Mouse (Mus musculus): ENCODE measurements around the gene 9130019O22Rik. TPM values are rescaled to one million over a fixed set of nuclear protein-coding genes. Genes with fewer than 3 reads are reported as not detected.
A peak's percentile ranks its signal among the peaks of the same experiment; 100 is the strongest.
"Not testable (repeated sequence)": the region's sequence is repeated elsewhere in the genome, so short reads cannot be mapped to it uniquely, and the experiment has no call there.

The 9130019O22Rik gene
- polyA plus RNA-seq, 1 experiment, result 2.9 TPM

DNA sequence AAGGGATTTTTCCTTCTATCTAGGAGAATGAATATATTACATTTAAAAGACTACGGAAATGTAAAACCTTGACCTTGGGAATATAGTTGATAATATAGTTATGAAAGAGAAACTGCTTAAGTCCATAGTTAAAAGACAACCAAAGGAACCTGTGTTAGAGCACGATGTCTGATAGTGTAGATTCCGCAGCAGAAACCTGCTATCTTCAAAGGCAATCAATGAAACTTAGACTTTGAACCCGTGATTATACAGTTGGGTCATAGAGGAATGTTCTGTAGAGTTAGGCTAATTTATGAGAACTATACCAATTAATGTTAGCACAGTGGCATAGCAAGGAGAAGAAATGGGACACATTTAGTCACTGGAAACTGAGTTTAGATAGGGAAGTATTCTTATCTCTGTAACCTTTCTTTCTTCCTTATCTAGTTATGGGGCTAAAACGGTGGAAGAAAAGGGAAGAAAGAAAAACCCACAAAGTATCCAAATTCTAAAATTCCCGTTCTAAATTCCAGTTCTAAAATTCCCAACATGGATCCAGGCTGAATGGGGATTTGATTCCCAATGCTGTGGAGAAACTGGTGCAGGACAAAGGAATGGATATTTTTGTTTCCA lies 8.6 kb downstream of the 9130019O22Rik start:
- DNase-seq (ENCODE audit: extremely low spot score in 1 of 2, low spot score in 1 of 2), result no peak

DNA sequence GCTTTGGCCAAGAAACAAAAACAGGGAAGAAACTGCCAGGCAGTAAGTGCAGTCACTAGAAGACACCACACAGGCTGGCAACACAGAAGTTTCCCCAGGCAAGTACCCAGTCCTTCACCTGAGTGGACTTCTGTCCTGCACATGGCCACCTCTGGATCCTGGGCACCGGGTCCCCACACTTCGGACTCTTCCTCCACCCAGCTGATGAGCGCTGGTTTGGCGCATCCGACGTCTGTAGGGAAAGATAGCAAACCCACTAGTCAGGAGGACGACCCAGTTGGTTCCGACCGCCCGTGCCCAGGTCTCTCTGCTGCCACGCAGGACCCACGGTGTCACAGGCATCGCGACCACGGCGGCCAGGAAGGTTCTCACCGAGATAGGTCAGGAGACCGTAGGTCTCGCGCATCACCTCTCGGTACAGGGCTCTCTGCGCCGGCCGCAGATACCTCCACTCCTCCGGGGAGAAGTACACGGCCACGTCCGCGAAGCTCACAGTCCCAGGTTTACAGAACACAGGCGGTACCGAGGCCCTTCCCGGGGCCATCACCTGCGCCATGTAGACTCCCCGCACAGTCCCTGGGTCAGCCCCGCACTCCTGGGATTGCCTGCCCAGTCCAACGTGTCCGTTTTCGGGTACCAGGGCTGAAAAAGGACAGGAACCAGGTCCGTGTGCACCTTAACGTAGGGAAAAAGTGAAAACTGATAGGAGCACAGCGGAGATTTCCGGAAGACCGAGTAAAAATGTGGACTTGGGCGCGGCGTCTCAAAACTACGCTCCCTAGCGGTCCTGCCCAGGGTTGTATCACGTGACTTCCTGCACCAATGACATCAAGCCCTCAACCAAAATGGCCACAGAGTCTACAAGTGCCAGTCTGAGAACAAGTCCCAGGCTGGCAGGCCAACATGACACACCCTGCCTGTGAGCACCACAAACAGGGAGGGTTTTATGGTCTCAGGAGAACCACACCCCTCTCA lies 11.4 kb downstream of the 9130019O22Rik start, which contains the start of gene Zfp747:
TSS of gene Zfp747 (minus strand) at position 780 of the 975 bp plus-strand sequence.
- DNase-seq (ENCODE audit: extremely low spot score in 1 of 2, low spot score in 1 of 2), result peak; percentile 90 to 97

DNA sequence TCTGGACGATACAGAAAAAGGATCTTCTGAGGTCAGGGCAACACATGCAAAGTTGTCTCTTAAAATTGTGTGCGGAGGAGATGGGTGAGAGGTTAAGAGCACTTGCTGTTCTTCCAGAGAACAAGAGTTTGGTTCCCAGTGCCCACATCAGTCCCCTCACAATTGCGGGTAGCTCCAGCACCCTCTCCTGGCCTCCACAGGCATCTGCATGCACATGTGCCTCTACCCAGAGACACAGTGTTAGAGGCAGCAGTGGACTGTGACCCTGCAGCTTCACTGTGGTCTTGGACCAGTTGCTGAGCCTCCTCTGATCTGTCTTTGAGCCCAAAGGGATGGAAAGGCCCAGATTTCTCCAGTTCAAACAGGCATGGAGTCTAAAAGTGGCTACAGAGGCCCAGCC lies 15.1 kb downstream of the 9130019O22Rik start:
- not testable (repeated sequence) for DNase-seq (ENCODE audit: extremely low spot score in 1 of 2, low spot score in 1 of 2)

DNA sequence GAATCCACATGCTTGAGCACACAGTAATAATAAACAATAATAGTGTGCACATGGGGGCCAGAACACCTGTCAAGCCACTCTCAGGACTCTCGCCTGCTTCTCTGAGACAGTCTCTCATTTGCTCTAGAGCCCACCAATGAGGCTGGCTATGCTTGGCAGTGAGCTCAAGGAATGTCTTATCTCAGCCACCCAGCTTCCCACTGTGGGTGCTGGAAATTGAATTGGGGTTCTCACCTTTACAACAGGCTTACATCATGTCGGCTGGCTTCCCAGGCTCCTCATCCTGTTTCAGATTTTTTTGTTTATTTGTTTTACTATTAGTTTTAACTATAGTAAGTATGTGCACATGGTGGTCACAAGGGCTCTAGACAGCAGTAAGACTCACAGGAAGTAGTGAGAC lies 15.8 kb downstream of the 9130019O22Rik start:
- no peak for DNase-seq (ENCODE audit: extremely low spot score in 1 of 2, low spot score in 1 of 2)

DNA sequence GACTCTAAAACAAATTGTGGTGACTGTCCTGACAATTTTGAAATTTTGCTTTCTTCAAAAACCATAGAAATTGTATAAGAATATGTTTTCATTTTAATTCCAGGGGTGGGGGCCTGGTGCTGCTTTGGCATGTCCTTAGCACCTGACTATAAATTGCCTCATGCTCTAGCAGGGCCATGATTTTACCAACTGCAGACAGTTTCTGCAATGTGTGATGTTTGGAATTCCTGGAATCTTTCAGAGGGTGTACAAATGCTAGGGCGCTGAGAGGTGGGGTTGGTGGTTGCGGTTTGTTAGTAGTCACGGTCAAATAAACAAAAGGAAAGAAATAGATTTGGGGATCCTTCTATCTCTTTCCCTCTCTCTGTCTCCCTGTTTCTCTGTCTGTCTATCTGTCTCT lies 20.7 kb downstream of the 9130019O22Rik start:
- no peak for DNase-seq (ENCODE audit: extremely low spot score in 1 of 2, low spot score in 1 of 2)

DNA sequence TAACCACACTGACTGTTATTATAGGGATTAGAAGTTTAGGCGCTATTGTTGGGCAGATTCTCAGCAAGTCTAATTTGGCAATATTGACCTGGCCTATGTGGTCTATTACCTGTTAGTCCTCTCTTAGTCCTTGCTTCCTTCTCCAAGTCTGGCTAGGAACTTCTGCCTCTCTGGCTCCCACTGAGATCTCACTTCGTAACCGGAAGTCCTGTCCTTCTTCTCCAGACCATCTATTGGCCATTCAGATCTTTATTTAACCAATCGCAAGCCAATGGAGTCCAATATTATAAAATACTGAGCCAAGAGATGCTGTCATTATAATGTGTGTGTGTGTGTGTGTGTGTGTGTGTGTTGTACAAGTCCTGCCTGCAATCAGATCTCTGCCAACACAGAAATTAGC lies 22.8 kb downstream of the 9130019O22Rik start:
- DNase-seq (ENCODE audit: extremely low spot score in 1 of 2, low spot score in 1 of 2), result no peak

DNA sequence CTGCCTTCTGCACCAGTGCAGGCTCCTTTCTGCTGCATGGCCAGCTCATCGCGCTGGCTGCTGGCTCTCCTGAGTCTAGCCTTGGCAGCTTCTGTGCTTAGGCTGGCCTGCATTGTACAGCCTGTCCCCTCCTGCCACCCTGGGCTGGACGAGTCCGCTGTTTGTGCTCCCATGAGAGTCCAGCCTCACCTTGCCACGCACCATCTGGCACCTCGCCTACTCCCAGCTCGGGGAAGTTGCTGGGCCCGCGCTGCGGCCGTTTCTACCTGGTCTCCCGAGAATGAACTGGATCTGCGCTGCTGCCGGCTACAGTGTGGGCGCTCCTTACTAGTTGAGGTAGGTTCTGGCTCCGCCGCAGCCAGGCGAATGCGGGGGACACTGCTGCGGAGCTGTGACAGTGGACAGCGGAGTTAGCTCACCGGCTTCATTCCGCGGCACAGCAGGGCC lies 23.5 kb downstream of the 9130019O22Rik start:
- peak in 1 of 2 experiments; percentile 37 for DNase-seq (ENCODE audit: extremely low spot score in 1 of 2, low spot score in 1 of 2)

DNA sequence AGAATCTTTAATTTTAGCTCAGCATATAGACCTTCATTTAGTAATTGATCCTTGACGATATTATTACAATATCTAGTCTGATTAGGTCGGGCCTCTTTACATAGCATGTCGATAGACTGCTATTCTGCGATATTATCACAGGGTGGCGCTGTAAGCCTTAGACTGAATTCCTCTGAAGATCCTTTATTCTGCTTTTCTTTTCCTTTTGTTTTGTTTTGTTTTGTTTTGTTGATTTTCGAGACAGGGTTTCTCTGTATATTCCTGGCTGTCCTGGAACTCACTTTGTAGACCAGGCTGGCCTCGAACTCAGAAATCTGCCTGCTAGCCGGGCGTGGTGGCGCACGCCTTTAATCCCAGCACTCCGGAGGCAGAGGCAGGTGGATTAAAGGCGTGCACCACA lies 24.5 kb downstream of the 9130019O22Rik start:
- peak in 1 of 2 experiments; percentile 55 for DNase-seq (ENCODE audit: extremely low spot score in 1 of 2, low spot score in 1 of 2)

DNA sequence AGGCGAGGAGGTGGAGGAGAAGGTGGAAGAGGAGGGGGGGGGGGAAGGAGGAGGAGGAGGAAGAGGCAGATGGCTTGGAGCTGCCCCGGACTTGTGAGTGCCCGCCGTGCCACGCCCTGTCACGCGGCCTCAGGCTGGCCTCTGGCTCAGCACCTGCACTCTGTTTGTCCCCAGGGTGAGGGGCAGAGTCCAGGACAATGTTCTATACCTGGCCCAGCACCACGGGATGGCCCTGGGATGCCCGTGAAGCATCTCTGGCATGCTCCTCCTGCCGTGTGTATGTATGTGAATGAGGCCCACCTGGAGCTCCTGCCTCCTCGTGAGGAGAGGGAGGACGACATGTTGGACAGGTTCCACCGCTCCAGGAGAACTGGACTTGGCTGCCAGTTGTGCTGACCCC lies 25.5 kb downstream of the 9130019O22Rik start:
- DNase-seq (ENCODE audit: extremely low spot score in 1 of 2, low spot score in 1 of 2), result no peak

DNA sequence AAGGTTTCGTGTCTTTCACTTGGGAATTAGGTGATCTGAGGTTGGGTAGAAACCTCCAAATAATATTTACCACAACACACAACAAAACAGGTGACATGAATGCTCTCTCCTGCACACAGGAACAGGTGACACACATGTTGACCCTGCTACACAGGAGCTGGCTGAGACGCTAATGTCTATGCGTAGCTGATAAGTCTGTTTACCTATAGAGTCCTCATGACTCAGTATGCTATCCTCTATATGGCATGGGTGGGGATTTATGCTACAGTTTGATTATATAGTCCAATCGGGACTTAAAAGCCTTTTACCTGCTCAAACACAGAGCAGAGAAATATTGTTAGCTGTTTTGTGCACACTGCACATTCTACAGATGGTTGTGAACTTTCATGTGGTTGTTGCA lies 26.7 kb downstream of the 9130019O22Rik start:
- DNase-seq (ENCODE audit: extremely low spot score in 1 of 2, low spot score in 1 of 2), result no peak

DNA sequence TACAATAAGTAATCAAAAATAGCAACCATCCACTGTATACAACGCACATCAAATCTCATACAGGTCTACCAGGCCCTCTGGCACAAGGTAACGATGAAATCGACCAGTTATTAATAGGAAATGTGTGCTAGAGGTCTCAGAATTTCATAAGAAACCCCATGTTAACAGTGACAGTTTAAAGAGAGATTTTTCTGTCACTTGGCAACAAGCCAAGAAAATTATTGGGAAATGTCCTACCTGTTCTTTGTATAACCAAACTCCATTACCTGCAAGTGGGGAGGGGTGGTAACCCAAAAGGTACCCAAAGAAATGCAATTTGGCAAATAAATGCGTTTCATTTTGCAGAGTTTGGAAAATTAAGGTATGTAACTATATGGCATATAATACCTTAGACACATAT lies 28.5 kb downstream of the 9130019O22Rik start:
- no peak for DNase-seq (ENCODE audit: extremely low spot score in 1 of 2, low spot score in 1 of 2)

DNA sequence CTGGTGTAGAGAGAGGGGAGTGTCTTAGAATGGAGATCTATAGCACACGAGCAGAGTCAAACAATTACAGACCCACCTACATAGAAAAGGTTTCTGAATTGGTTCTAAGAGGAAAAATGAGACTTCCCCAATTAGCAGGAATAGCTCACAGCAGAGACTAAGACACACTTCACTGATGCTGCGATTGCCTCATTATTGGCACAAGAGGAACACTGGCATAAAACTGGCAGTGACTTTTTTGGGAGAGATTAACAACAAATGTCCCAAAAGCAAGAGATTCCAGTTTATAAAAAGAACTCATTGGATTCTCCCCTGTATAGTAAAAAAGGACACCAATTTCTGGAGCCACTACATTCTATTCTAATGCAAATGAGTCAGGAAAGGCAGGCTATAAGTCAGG lies 29.1 kb downstream of the 9130019O22Rik start:
- DNase-seq (ENCODE audit: extremely low spot score in 1 of 2, low spot score in 1 of 2), result no peak

DNA sequence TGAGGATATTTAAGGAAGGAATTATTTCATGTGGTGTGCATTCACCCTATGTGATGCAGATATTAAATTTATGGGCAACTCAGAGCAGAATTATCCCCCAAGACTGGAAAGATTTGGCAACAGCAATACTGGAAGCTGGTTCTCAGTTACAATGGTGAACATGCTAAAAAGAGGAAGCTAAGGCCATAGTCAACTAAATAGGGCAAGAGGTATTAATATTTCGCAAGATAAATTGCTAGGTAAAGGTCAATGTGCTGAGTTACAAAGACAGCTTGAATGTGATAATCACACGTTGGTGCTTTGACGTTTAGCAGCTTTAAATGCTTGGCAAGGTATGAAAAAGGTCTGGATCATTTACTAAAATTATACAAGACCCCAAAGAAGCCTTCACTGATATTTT lies 31.2 kb downstream of the 9130019O22Rik start:
- DNase-seq (ENCODE audit: extremely low spot score in 1 of 2, low spot score in 1 of 2), result no peak

DNA sequence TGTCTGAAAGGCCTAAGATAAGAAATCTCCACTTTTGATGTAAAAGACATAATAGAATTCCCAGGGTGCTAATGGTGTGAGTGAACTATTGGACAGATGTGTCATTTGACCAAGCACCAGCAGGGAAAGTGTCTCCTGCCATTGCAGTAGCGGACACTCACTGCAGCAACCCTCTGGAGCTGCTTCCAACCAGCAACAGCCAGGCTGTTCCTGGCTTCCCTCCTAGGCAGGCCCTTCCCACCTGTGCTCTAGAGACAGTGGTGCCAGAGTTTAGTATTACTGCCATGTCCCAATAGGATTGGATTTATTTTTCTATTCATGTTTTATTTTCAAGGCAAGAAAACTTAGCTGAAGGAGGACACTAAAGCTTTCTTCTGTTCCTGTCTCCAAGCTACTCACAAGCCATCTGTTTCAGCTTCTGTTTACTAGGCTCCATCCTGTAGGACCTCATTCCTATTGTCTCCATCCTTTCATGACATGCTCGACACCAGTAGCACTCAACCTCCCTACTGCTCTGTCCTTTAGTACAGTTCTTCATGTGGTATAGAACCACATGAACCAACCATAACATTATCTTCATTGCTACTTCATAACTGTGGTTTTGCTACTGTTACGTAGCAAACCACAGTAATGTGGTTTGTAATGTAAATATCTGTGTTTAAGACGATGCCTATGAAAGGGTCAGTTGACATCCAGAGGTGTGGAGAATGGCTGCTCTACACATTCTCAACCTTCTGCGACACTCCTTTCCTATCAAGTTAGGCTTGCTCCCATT lies 35.5 kb downstream of the 9130019O22Rik start:
- no peak for DNase-seq (ENCODE audit: extremely low spot score in 1 of 2, low spot score in 1 of 2)

DNA sequence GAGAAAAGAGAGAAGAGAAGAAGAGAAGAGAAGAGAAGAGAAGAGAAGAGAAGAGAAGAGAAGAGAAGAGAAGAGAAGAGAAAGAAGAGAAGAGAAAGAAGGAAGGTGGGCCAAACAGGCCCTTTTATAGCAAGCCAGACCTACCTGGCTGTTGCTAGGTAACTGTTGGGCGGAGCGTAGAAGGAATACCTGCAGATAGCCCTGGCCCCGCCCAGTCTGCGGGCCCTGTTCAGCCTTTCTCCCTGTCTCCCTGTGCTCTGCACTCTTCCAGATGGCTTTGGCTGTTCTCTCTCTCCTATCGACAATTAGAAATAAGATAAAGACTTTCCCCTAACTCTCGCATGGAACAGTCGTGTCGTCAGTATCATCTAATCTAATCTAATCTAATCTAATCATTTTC lies 40.3 kb downstream of the 9130019O22Rik start:
- no peak for DNase-seq (ENCODE audit: extremely low spot score in 1 of 2, low spot score in 1 of 2)

DNA sequence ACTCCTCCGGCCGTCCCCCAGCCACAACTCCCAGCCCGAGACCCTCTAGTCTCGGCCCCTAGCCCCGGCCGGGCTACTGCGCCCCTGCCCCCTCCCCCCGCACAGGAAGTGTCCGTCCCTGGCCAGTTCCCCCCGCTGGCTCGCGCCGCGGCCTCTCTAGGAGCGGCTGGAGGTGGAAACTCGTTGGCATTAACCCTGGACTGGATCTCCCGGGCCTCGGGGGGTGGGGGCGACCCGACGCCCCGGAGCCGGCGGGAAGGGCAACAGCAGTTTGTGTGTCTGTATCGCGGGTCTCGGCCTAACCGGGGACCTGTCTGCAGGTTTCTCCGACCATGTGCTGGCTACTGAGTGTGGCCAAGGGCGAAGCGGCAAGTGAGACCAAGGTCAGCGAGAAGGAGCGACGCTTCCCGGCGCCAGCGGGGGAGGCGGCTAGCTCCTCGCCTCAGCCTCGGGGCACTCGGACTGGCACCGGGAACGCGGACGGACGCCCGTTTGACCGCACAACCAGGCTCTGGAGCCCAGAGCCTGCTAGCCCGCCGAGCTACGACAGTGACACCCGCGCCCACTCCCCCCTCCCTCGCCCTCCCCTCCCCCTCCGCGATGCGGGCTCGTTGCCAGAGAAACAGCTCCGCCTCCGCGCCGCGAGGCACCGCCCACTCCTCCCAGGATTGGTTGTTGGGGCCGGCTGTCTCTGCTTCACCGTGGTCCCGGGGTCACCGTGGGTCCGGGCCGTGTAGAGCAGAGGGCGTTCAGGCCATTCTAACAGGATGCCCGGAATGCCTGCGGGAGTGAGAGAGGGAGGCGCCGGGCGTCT lies 41.2 kb downstream of the 9130019O22Rik start, which contains the start of gene Zfp768:
TSS of gene Zfp768 (minus strand) at position 78 of the 814 bp plus-strand sequence.
- DNase-seq (ENCODE audit: extremely low spot score in 1 of 2, low spot score in 1 of 2), result peak; percentile 54 to 83

DNA sequence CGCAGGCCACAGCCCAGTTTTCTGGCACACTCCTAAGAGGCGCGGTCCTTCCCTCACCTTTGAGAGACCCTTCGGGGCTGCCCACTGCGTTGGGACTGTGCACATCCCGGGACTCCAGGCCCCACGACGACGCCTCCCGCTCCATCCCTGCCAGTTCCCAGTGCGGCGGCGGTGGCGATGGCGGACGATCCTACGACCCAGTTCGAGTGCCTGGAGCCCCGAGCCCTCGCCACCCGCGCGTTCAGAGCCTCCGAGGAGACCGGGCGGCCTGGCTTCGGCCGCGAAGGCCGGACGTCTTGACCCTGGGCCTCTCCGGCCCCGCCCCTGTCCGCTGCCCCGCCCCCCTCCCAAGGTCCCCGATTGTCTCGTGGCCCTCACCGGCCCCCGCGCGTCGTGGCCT lies 41.9 kb downstream of the 9130019O22Rik start:
- DNase-seq (ENCODE audit: extremely low spot score in 1 of 2, low spot score in 1 of 2), result peak in 1 of 2 experiments; percentile 28

DNA sequence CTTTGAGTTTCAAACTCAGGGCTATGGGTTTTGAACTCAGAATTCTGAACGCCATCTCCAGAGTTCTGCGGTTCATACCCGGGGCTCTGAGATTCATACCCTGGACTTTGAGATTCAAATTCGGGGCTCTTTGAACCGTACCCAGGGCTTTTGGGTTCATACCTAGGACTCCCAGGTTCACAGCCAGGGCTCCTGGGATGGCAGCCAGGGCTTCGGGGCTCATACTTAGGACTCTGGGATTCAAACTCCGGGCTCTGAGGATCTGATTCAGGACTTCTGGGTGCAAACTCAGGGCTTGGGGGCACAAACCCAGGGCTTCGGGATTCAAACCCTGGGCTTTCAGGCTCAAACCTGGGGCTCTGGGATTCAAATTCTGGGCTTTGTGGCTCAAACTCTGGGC lies 42.6 kb downstream of the 9130019O22Rik start:
- no peak for DNase-seq (ENCODE audit: extremely low spot score in 1 of 2, low spot score in 1 of 2)

DNA sequence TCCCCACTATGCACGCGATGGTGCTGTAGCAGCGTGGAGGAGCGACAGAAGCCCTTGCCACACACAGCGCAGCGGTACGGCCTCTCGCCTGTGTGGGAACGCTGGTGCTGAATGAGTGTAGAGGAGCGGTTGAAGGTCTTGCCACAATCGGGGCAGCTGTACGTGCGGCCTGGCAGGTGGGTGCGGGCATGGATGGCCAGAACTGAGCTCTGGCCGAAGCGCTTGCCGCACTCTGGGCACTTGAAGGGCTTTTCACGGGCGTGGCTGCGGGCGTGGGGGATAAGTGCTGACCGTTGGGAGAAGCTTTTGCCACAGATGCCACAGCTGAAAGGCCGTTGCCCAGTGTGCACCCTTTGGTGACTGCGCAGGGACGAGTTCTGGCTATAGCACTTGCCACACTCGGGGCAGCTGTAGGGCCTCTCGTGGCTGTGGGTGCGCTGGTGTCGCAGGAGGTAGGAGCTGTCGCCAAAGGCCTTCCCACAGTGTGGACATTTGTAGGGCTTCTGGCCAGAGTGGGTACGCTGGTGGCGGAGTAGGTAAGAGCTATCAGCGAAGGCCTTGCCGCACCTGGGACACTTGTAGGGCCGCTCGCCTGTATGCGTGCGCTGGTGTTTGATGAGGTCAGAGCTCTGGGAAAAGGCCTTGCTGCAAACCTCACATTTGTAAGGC lies 43.5 kb downstream of the 9130019O22Rik start:
- DNase-seq (ENCODE audit: extremely low spot score in 1 of 2, low spot score in 1 of 2), result no peak

Measured in frontal cortex, adult 2 months (tissue).